Mouse (Mus musculus) inflammation-experienced regulatory T-cells, adult 6 months (primary cell): ENCODE measurements around the gene Sirpa. TPM values are rescaled to one million over a fixed set of nuclear protein-coding genes. Genes with fewer than 3 reads are reported as not detected.

ENCODE experiments used
- ATAC-seq: one replicate; pipeline ENCODE4 v1.8.0; 2017
- polyA plus RNA-seq, 3 experiments: library from polyadenylated mRNA; unstranded; fragments of 100-300 nt; shearing (Covaris generic); gene quantifications; one replicate each; pipeline ENCODE4 v1.2.1; 2017

Sirpa gene
- 1 to 10 TPM in 1 of 3 experiments, under 1 TPM in 1, not detected in 1; 0.96 to 1.0 TPM for polyA plus RNA-seq

DNA sequence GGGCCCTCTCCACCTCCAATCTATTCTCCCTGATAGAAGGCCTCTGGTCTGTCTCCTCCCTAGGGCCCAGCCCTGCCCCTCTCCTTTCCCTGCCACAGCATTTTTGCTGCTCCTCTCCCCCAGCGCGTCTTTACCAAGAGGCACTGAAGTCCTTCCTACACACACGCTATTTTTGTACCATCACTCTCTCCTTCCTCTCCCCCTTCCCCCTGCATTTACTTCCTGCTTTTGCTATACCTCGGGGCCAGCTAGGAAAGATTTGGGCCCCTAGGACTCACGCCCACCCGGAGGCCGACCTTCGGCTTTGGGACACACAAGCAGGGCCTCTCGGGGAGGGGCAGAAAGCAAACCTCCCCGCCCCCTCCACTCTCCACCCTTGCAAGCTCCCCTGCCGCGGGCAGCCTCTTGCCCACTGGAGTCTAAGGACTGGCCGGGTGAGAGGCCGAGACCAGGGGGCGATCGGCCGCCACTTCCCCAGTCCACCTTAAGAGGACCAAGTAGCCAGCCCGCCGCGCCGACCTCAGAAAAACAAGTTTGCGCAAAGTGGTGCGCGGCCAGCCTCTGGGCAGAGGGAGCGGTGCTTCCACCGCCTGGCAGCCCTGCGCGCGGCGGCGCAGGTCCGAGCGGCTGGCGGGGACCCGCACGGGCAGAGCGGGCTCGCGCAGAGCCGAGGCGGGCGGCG lies at the start of gene Sirpa:
Gene Sirpa, plus strand, starts transcription at position 377 of the 682 bp plus-strand sequence.
- no peak for ATAC-seq

DNA sequence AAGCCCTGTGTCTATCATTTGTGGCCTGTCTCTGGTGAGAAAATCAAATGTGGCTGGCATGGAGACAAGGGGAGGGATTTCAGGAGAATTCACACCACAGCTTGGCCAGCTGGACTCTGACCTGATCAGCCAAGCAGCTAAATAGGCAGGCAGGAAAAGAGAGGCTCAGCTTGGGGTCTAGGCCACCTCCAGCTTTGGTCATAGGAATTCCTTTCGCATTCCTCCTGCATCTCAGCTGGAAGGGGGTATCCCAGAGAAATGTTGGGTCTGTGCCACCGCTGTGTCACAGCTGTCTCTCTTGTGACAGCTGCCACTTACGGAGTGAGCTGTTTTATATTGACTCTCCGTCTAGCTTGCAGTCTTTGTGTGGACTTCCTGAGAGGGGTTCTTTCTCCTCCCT lies 48.2 kb upstream of the Sirpa start:
- ATAC-seq = no peak

GRCm38 (mm10) chr2:129544919-129545318 lies 47.7 kb upstream of the Sirpa start:
- ATAC-seq = no peak

GRCm38 (mm10) chr2:129545596-129545995 lies 47.0 kb upstream of the Sirpa start:
- ATAC-seq = no peak

DNA sequence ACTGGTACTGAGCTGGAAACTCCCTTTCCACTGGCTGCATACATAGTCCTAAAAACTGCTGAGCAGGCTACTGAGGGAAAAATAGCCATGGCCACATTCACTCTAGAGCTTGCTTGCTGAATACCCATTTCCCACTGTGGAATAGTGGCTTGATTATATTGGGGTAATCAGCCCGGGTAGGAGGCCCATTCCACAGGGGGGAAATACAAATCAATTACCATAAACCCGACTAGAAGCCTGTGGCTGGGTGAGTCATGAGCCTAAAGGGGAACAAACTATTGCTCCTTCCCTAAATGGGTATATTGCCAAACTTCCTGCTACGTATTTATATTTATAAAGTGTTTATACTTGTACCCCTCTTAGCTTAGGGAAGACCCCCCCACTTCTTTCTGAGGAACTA lies 45.9 kb upstream of the Sirpa start:
- ATAC-seq = no peak

DNA sequence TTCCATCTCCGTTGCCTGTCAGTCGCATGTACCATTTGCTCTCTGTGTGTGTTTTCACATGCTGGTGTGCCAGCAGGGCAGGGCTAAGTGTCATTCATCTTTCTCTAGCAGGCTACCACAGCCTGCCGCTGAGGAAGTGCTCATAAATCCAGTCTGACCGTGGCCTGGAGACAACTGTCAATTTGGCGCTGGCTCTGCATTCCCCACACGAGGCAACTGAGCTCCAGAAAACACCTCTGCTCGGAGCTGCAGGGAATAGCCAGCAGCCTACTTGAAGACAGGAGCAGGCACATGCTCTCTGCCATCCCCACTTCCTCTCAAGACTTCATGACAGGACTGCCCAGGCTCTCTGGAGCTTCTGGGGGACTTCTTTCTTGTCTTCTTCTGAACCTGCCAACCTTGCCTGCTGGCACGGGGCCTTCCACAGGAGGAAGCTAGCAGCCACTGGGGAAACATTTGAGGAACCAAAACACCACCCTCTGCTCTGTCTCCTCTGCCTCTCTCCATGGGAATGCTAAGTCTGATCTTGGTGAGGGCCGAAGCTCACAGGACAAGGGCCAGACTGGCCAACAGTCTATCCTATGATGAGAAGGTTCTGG lies 43.0 kb upstream of the Sirpa start:
- no peak for ATAC-seq

GRCm38 (mm10) chr2:129550781-129551180 lies 41.9 kb upstream of the Sirpa start:
- ATAC-seq = no peak

- ATAC-seq = no peak
Observed at GRCm38 (mm10) chr2:129556081-129556480, 36.6 kb upstream of the Sirpa start.

DNA sequence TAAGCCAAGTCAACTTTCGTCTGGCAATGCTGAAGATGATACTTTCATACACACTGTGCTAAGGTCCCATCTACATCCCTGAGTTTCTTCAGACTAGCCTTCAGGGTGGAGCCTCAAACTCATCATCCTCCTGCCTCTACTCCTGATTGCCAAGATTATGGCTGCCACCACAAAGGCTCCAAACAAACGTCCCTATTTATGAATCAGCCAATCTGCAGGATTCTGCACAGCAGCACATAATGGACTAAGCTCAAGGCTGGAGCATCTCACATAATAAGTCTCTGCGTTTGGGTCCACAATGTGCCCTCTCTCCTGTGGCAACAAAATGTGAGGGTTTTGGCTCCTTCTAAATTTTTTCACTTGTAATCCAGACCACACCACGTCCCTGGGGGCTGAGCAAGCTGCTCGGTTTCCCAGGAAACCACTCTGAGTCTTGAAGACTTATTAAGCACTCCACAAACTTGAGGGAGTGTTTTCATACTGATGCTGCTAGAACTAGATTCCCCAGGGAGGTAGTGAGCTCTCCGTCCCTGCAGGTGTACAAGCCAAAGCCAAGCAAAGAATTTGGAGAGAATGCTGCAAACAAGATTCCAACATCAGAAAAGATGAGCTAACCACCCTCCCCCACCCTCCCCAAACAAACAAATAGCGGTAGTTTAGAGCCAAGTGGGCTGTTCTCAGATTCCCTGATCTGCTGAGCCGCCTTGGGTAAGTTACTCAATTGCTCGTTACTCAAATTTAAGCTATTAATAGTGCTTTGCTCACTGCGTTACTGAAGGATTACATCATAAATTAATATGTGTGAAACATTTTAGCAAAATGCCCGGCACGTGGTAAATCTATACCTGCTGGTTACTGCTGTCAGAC lies 34.4 kb upstream of the Sirpa start:
- ATAC-seq = no peak

- no peak for ATAC-seq
Observed at GRCm38 (mm10) chr2:129558875-129559219, 33.8 kb upstream of the Sirpa start.

GRCm38 (mm10) chr2:129561796-129562195 lies 30.8 kb upstream of the Sirpa start:
- no peak for ATAC-seq

- no peak for ATAC-seq
Observed at GRCm38 (mm10) chr2:129563944-129564709, 28.5 kb upstream of the Sirpa start.

- no peak for ATAC-seq
Observed at GRCm38 (mm10) chr2:129569120-129569519, 23.5 kb upstream of the Sirpa start.

DNA sequence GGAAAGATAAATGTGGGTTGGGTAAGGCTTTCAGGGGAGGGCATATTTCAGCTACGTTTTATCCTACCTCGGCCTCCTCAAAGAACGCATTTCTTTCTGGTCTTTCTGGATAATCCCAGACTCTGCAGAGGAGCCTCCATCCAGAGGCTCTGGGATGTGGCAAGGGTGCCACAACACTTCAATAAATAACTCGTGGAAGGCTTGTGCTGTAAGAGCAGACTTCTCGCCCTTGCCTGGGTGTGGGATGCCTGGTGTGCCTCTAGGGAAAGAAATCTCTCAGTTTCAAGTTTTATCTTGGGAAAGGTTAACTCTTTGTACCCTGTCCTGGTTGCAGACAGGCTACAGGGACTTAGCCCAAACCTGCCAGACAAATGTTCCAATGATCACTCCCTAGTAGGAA lies 23.1 kb upstream of the Sirpa start:
- ATAC-seq = no peak

- ATAC-seq = no peak
Observed at GRCm38 (mm10) chr2:129573701-129574273, 18.8 kb upstream of the Sirpa start.

DNA sequence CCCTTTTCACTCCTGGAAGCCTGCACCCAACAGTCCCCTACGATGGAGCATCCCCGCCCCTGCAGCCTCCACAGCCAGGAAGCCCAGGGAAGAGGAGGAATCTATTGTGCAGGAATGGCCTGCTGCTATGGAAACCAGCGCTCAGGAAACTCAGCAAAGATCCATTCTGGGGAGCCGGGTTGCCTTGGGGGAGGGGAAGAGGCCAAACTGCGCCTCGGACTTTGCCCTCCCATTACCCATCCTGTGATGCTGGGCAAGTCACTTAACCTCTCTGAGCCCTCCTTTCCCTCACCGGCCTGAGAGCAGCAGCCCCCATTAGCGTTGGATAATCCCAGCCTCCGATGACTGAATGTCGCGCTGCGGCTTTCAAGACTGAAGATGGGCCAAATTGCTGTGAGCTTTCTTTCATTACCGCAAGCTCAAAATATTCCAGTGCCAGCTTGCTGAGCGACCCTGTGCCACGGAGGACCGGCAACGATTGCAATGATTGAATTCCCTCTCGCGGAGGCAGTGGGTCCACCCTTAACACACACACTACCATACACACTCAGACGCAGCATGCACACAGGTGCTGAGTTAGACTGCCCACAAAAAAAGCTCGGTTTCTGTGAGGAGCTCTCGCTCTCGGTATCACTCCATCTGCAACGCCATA lies 18.1 kb upstream of the Sirpa start:
- ATAC-seq = no peak

DNA sequence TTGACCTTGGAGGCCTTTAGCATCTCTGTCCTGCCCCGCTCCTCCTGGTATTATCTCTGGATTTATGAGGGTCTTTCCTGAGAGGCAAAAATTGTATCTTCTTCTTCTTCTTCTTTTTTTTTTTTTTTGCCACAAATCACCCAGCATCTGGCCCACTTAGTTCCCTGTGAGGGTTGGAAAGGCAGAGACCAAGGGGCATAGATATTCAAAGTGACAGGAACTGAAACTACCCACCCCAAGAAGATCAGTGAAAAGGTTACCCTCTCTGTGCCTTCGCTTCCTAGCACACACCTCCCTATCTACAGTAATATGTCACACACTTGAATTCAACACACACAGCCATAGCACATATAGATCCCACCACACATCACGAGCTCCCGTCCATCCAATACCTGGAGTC lies 17.5 kb upstream of the Sirpa start:
- ATAC-seq = no peak

DNA sequence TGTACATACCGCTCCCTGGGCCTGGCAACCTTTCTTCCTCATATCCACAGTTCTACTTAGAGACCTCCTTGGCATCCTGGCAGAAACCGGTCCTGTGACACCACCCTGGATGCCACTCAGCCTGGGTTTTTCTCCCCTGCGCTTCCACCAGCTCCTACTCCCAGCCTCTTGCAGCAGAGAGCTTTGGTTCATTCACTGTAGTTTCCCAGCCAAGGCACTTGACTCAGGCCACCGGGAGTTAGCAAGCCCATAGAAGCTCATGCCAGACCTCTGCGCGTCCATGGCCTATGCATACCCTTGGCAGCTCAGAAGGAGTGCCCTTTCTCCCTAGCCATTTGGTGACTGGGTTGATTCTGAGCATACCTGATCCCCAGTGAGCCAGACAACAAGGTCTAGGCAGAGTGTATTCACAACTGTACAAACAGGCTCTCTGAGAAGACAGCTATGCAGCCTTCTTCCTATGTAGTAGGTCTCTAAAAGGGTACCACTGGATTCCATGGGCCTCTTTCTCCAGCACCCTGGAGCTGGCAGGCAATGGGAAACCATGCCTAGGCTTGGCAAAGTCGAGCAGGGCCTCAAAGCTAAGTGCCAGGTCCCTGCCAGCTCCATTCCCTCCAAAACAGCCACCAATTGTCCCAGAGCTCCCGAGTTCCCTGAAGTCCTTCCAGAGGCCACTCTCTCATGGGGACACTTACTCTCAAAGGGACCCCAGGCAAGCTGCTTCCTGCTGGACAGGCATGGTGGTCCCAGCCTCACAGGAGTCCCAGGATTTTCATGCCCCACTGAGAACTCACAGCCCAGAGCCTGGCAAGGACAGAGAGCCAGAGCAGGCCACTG lies 15.8 kb upstream of the Sirpa start:
- no peak for ATAC-seq

- no peak for ATAC-seq
Observed at GRCm38 (mm10) chr2:129580656-129581055, 12.0 kb upstream of the Sirpa start.

GRCm38 (mm10) chr2:129581826-129582225 lies 10.8 kb upstream of the Sirpa start:
- no peak for ATAC-seq

DNA sequence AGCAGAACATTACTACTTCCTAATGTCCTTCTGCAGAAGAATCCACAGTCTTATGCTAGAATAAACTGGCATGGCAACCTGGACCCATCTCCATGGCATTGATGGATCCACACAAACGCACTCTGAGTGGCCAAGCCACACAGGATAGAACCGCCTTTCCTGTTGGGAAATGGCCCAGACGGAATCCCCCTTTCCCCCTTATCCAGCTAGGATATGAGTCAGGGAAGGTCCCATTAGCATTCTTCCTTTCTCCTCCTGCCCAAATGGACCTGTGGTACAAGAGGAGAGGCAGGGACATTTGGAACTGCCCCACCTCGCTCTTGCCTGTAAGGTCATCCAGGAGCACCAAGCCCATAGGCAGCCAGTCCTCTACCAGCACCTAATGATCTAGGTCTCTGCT lies 10.4 kb upstream of the Sirpa start:
- ATAC-seq = no peak
